Mouse (Mus musculus) brain, embryonic 14.5 days (tissue): Measurements from ENCODE around the gene Cyp2a4.
"Not testable (repeated sequence)": the region's sequence is repeated elsewhere in the genome, so short reads cannot be mapped to it uniquely, and the experiment has no call there.

Experiments
- CTCF ChIP-seq: fragments of 200-500 bp; IDR thresholded peaks from 2 replicates; pipeline ENCODE4 v1.5.1; 2012; ENCODE audit warnings: inconsistent platforms, mild to moderate bottlenecking, moderate library complexity, borderline replicate concordance; ENCODE audit not compliant: insufficient read depth, insufficient read length; ENCODE audit errors: extremely low read depth
- POLR2A ChIP-seq: fragments of 200-500 bp; IDR thresholded peaks from 2 replicates; pipeline ENCODE4 v1.6.1; 2012; ENCODE audit warnings: mild to moderate bottlenecking, inconsistent platforms, borderline replicate concordance; ENCODE audit not compliant: poor library complexity, insufficient read depth, insufficient read length, severe bottlenecking; ENCODE audit errors: extremely low read depth

DNA sequence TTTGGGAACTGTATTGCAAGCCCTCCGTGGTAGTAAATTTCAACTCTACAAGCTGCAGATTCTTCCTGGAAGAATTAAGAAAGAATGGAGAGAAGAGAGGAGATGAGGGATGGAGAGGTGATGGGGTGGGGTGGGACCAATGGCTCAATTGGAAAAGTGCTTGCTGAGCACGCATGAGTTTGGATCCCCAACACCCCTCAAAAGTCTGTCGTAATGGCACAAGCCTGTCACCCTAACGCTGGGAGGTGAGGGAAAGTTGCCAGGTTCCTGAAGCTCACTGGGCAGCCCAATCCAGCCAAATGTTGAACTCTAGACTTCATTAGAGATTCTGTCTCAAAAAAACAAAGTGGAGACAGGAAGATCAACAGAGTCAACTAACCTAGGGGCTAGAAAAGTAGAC is 8.8 kb downstream of the Cyp2a4 start:
- TF ChIP-seq CTCF, POLR2A: not testable (repeated sequence)
